Mouse (Mus musculus) midbrain, embryonic 10.5 days (tissue): ENCODE results near the gene Rora. TPM values are rescaled to one million over a fixed set of nuclear protein-coding genes. Genes with fewer than 3 reads are reported as not detected.
A peak's percentile ranks its signal among the peaks of the same experiment; 100 is the strongest.

Experiments
- DNase-seq: peaks from one replicate; pipeline ENCODE4 v3.0.0-alpha.2; 2017; ENCODE audit warnings: low spot score
- H3K27ac ChIP-seq: fragments of 300-500 bp; sonication (generic); replicated peaks from 2 replicates; pipeline ENCODE4 v1.5.1; 2016; ENCODE audit warnings: mild to moderate bottlenecking
- H3K27me3 ChIP-seq: fragments of 300-500 bp; sonication (generic); 2 replicates; pipeline ENCODE4 v1.6.1; 2016; ENCODE audit warnings: low read depth, mild to moderate bottlenecking; ENCODE audit not compliant: poor library complexity, severe bottlenecking
- H3K36me3 ChIP-seq: fragments of 300-500 bp; sonication (generic); 2 replicates; pipeline ENCODE4 v1.6.1; 2016; ENCODE audit warnings: mild to moderate bottlenecking, moderate library complexity
- H3K4me1 ChIP-seq: fragments of 300-500 bp; sonication (generic); 2 replicates; pipeline ENCODE4 v1.6.1; 2016
- H3K4me3 ChIP-seq: fragments of 300-500 bp; sonication (generic); 2 replicates; pipeline ENCODE4 v1.5.1; 2016; ENCODE audit warnings: mild to moderate bottlenecking, moderate library complexity
- H3K9me3 ChIP-seq: fragments of 300-500 bp; sonication (generic); replicated peaks from 2 replicates; pipeline ENCODE4 v1.6.1; 2016; ENCODE audit warnings: mild to moderate bottlenecking
- WGBS: fragments of 180-500 bp; shearing (Covaris S2); methylation state at CpG from one replicate; pipeline ENCODE4 v1.1.7; 2016; 5-methylcytosine and 5-hydroxymethylcytosine counted together
- polyA plus RNA-seq: library from polyadenylated mRNA; unstranded; fragments of >200 nt; fragmentation: Nextera tagmentation; extraction: Ambion mirVana; gene quantifications from 2 replicates; pipeline ENCODE4 v1.2.1, GENCODE M21; 2016

The Rora gene
- polyA plus RNA-seq = 4.1 and 4.9 TPM in 2 replicates

- Histone ChIP-seq H3K36me3 (no peaks in the 10 kb centered on the region), H3K27me3 (peaks cover 19% of the 10 kb centered on the region), H3K27ac (peak within 1 kb of the TSS; percentile 93), H3K4me3 (peak within 1 kb of the TSS; percentile 86), H3K4me1 (peaks cover 42% of the 10 kb centered on the region), H3K9me3 (no peaks in the 10 kb centered on the region)
- WGBS = under 1% methylated on average over 66 of the region's 72 CpGs
- peak; percentile 79 for DNase-seq
These were observed at the start of gene Rora for GRCm38 (mm10) chr9:68653211-68654038. Gene Rora (plus strand): TSS chr9:68653786.

GRCm38 (mm10) chr9:68614006-68614405, 39.6 kb upstream of the Rora start:
- no peaks in the 10 kb centered on the region for H3K27me3 ChIP-seq
- H3K27ac ChIP-seq = no peak overlapping the region
- H3K36me3 ChIP-seq = no peaks in the 10 kb centered on the region
- DNase-seq = no peak
- no peak overlapping the region for H3K4me3 ChIP-seq
- H3K4me1 ChIP-seq = no peaks in the 10 kb centered on the region; the same call in 1 of the 2 replicates
- WGBS = 86% methylated on average over 9 of the region's 9 CpGs
- no peaks in the 10 kb centered on the region for H3K9me3 ChIP-seq

GRCm38 (mm10) chr9:68617116-68617515, 36.5 kb upstream of the Rora start:
- DNase-seq = no peak
- Histone ChIP-seq H3K27me3 (no peaks in the 10 kb centered on the region), H3K36me3 (no peaks in the 10 kb centered on the region), H3K27ac (no peak overlapping the region), H3K4me1 (no peaks in the 10 kb centered on the region; the same call in 1 of the 2 replicates), H3K4me3 (no peak overlapping the region), H3K9me3 (no peaks in the 10 kb centered on the region)
- WGBS = 16% methylated on average over 4 of the region's 4 CpGs

GRCm38 (mm10) chr9:68620036-68620435, 33.5 kb upstream of the Rora start:
- Histone ChIP-seq H3K27me3 (no peaks in the 10 kb centered on the region), H3K9me3 (no peaks in the 10 kb centered on the region), H3K27ac (no peak overlapping the region), H3K4me3 (no peak overlapping the region), H3K36me3 (no peaks in the 10 kb centered on the region), H3K4me1 (no peaks in the 10 kb centered on the region; the same call in 1 of the 2 replicates)
- 95% methylated on average over 2 of the region's 2 CpGs for WGBS
- no peak for DNase-seq

- DNase-seq = no peak
- H3K36me3 ChIP-seq = no peaks in the 10 kb centered on the region
- 88% methylated on average over 6 of the region's 6 CpGs for WGBS
- H3K4me3 ChIP-seq = no peak overlapping the region
- no peaks in the 10 kb centered on the region; the same call in 1 of the 2 replicates for H3K4me1 ChIP-seq
- no peaks in the 10 kb centered on the region for H3K9me3 ChIP-seq
- H3K27ac ChIP-seq = no peak overlapping the region
- no peaks in the 10 kb centered on the region for H3K27me3 ChIP-seq
These were observed 33.1 kb upstream of the Rora start for GRCm38 (mm10) chr9:68620441-68620840.

- WGBS = 80% methylated on average over 4 of the region's 4 CpGs
- Histone ChIP-seq H3K36me3 (no peaks in the 10 kb centered on the region), H3K27ac (no peak overlapping the region), H3K9me3 (no peaks in the 10 kb centered on the region), H3K4me1 (no peaks in the 10 kb centered on the region), H3K27me3 (no peaks in the 10 kb centered on the region), H3K4me3 (no peak overlapping the region)
- DNase-seq = no peak
These were observed 28.6 kb upstream of the Rora start for GRCm38 (mm10) chr9:68624981-68625380.

- Histone ChIP-seq H3K27ac (no peak overlapping the region), H3K27me3 (no peaks in the 10 kb centered on the region), H3K36me3 (no peaks in the 10 kb centered on the region), H3K4me1 (no peaks in the 10 kb centered on the region), H3K4me3 (no peak overlapping the region), H3K9me3 (no peaks in the 10 kb centered on the region)
- 96% methylated on average over 8 of the region's 8 CpGs for WGBS
- DNase-seq = no peak
These were observed 16.3 kb upstream of the Rora start for GRCm38 (mm10) chr9:68637301-68637700.

GRCm38 (mm10) chr9:68641123-68641522, 12.5 kb upstream of the Rora start:
- 81% methylated on average over 3 of the region's 3 CpGs for WGBS
- no peaks in the 10 kb centered on the region for H3K27me3 ChIP-seq

GRCm38 (mm10) chr9:68648061-68648460, 5.5 kb upstream of the Rora start:
- Histone ChIP-seq H3K9me3 (no peaks in the 10 kb centered on the region), H3K27ac (no peak overlapping the region), H3K4me1 (peaks cover 9% of the 10 kb centered on the region), H3K27me3 (no peaks in the 10 kb centered on the region), H3K4me3 (no peak overlapping the region), H3K36me3 (no peaks in the 10 kb centered on the region)
- 71% methylated on average over 3 of the region's 3 CpGs for WGBS
- no peak for DNase-seq

More at GRCm38 (mm10) chr9:68641123-68641522, 12.5 kb upstream of the Rora start:
- Histone ChIP-seq H3K27ac (no peak overlapping the region), H3K9me3 (no peaks in the 10 kb centered on the region), H3K4me1 (no peaks in the 10 kb centered on the region), H3K4me3 (no peak overlapping the region), H3K36me3 (no peaks in the 10 kb centered on the region)
- DNase-seq = no peak

- under 1% methylated on average over 28 of the region's 28 CpGs for WGBS
- no peak for DNase-seq
- Histone ChIP-seq H3K4me1 (peaks cover 42% of the 10 kb centered on the region), H3K27me3 (peaks cover 19% of the 10 kb centered on the region), H3K36me3 (no peaks in the 10 kb centered on the region), H3K9me3 (no peaks in the 10 kb centered on the region), H3K27ac (peak overlapping the region; percentile 93), H3K4me3 (peak overlapping the region; percentile 86)
These were observed 400 bp downstream of the Rora start for GRCm38 (mm10) chr9:68654039-68654332.

- under 1% methylated on average over 42 of the region's 43 CpGs for whole genome bisulfite sequencing
- DNase-seq = peak; percentile 55
- Histone ChIP-seq H3K9me3 (no peaks in the 10 kb centered on the region), H3K27ac (peak overlapping the region; percentile 93), H3K4me3 (peak overlapping the region; percentile 86), H3K4me1 (peaks cover 42% of the 10 kb centered on the region), H3K27me3 (peaks cover 19% of the 10 kb centered on the region), H3K36me3 (no peaks in the 10 kb centered on the region)
These were observed 889 bp downstream of the Rora start for GRCm38 (mm10) chr9:68654333-68655017.

- Histone ChIP-seq H3K27me3 (peaks cover 19% of the 10 kb centered on the region), H3K4me3 (peak overlapping the region; percentile 86), H3K36me3 (no peaks in the 10 kb centered on the region), H3K27ac (peak overlapping the region; percentile 93), H3K9me3 (no peaks in the 10 kb centered on the region), H3K4me1 (peaks cover 42% of the 10 kb centered on the region)
- WGBS = 2% methylated on average over 31 of the region's 31 CpGs
- peak; percentile 25 for DNase-seq
These were observed 1.7 kb downstream of the Rora start for GRCm38 (mm10) chr9:68655018-68656005.
